Mouse (Mus musculus) midbrain, embryonic 16.5 days (tissue): Measurements from ENCODE around the gene Usp37. TPM values are rescaled to one million over a fixed set of nuclear protein-coding genes. Genes with fewer than 3 reads are reported as not detected.
A peak's percentile ranks its signal among the peaks of the same experiment; 100 is the strongest.

Source experiments
- microRNA counts: library from miRNA; unstranded; fragments of <30 nt; microRNA quantifications from one replicate; lab custom pipeline; 2016
- microRNA-seq: library from miRNA; unstranded; fragments of <30 nt; microRNA quantifications from one replicate; pipeline ENCODE4, GENCODE M21; 2017
- polyA plus RNA-seq: library from polyadenylated mRNA; unstranded; fragments of >200 nt; fragmentation: Nextera tagmentation; extraction: Ambion mirVana; gene quantifications from 2 replicates; pipeline ENCODE4 v1.2.1, GENCODE M21; 2015

Usp37 gene
- polyA plus RNA-seq, 1 experiment from 2014 or later: 28.1 TPM

MicroRNA genes within 50 kb of the gene (microRNA counts, 519-probe panel; counts per million panel counts)
- microRNA mmu-miR-26b (lab: Ali Mortazavi, UCI): 2,524 counts per million, percentile 76 among the panel's probes with 10 or more counts

Small RNA genes lying within 50 kb of the gene (microRNA-seq; reads per million reads assigned to microRNA genes)
- not detected for gene Gm25035
- gene Mir26b: 17,838 reads per million, percentile 98 among the genes with 10 or more reads in this experiment

Other genes starting within 250 kb of the Usp37 start
- 6.2 and 8.4 TPM in 2 replicates for gene Tmbim1, start 238.7 kb downstream of the Usp37 start, polyA plus RNA-seq
- 2.0 and 2.5 TPM in 2 replicates for gene Catip, start 182.2 kb downstream of the Usp37 start, polyA plus RNA-seq
- gene Slc11a1, start 169.1 kb downstream of the Usp37 start, polyA plus RNA-seq: 1.2 and 2.4 TPM in 2 replicates
- gene Ctdsp1, start 152.8 kb downstream of the Usp37 start, polyA plus RNA-seq: 12.5 and 13.7 TPM in 2 replicates
- 0.24 and 0.35 TPM in 2 replicates for gene Vil1, start 134.9 kb downstream of the Usp37 start, polyA plus RNA-seq
- 47.7 and 48.9 TPM in 2 replicates for gene Cnot9, start 38.2 kb downstream of the Usp37 start, polyA plus RNA-seq
- 7.4 and 7.5 TPM in 2 replicates for gene Plcd4, start 1.4 kb downstream of the Usp37 start, polyA plus RNA-seq
- gene Zfp142, start 44.0 kb upstream of the Usp37 start, polyA plus RNA-seq: 7.6 and 8.8 TPM in 2 replicates
- gene Bcs1l, start 44.0 kb upstream of the Usp37 start, polyA plus RNA-seq: 23.1 and 23.2 TPM in 2 replicates
- 45.1 and 48.5 TPM in 2 replicates for gene Rnf25, start 57.1 kb upstream of the Usp37 start, polyA plus RNA-seq
- 19.1 and 25.3 TPM in 2 replicates for gene Stk36, start 57.2 kb upstream of the Usp37 start, polyA plus RNA-seq
- gene Ttll4, start 117.5 kb upstream of the Usp37 start, polyA plus RNA-seq: 9.9 and 15.5 TPM in 2 replicates
- 1.8 and 2.8 TPM in 2 replicates for gene Cyp27a1, start 169.3 kb upstream of the Usp37 start, polyA plus RNA-seq
- not detected in 2 replicates for gene Prkag3, start 204.9 kb upstream of the Usp37 start, polyA plus RNA-seq
- 3.6 and 4.2 TPM in 2 replicates for gene Wnt6, start 227.6 kb upstream of the Usp37 start, polyA plus RNA-seq
- gene Wnt10a, start 247.2 kb upstream of the Usp37 start, polyA plus RNA-seq: 0.10 and 0.47 TPM in 2 replicates